Mouse (Mus musculus): ENCODE measurements at regions not wholly inside any gene's neighbourhood (a gene's known extent, or its start where the extent isn't known, plus 50 kb on each side); places are given as distances from the start of the nearest gene placed in this dataset.

DNA sequence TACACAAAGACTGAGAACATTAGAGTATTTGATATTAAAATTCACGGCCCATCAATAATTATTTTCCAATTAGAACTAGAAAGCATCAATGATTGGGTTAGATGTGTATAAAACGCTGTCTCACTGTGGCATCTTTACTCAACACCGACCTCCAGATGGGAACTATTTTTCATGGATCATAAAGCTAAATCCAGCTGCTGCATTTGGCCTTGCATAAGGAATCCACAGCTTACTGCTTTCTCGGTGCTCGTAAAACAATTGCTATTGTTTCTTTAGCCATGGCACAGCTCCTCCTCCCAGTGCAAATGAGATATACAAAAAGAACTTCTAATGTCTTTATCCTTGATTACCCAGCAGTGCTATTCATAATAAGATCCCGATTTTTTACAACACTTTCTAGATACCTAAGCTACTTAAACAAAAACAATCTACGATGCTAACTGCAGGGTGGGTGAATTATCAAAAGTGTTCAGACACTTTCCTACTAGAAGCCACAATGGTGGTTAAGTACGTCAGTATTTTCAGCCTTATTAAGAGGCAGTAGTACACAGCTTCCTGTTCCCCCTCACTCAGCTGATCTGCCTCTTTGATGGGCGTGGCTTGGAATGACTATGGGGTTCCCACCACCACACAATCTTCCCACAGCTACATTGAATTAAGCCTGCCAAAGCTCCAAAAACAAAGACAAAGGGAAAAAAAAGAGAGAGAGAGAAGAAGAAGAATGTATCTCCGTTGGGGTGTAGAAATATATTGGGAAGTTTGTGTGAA is 134.4 kb upstream of the Zic4 start:
- TF ChIP-seq MAX (IDR thresholded peaks at IDR 0.05; ENCODE audit: low read depth) (no peak), POLR2A (IDR thresholded peaks at IDR 0.05; ENCODE audit: insufficient read length, low read depth) (no peak), USF1 (IDR thresholded peaks at IDR 0.05; ENCODE audit: low read depth) (no peak), MYOG (IDR thresholded peaks at IDR 0.05; ENCODE audit: control insufficient read depth in 1 of 3, insufficient read depth in 1 of 3, insufficient read length in 2 of 3, low read depth in 2 of 3) (no peak), TCF3 (IDR thresholded peaks at IDR 0.05; ENCODE audit: insufficient read length, low read depth) (no peak), MYOD1 (IDR thresholded peaks at IDR 0.05; ENCODE audit: control insufficient read depth in 1 of 3, insufficient read length in 2 of 3, low read depth in 2 of 3) (no peak), CEBPB (IDR thresholded peaks at IDR 0.05; ENCODE audit: insufficient read depth, poor library complexity, severe bottlenecking) (no peak), TCF12 (IDR thresholded peaks at IDR 0.05; ENCODE audit: insufficient read depth, poor library complexity, severe bottlenecking) (no peak), E2F4 (IDR thresholded peaks at IDR 0.05; ENCODE audit: insufficient read depth) (no peak)
